Mouse (Mus musculus): Measurements from ENCODE around the gene Dnaja2. TPM values are rescaled to one million over a fixed set of nuclear protein-coding genes. Genes with fewer than 3 reads are reported as not detected.

The Dnaja2 gene
- total and polyA plus RNA-seq, 3 experiments, result 81.1 to 137 (median 105) TPM

GRCm38 (mm10) chr8:85551934-85552333 lies 3.2 kb downstream of the Dnaja2 start:
- ATAC-seq (ENCODE audit: extremely low read depth, insufficient number of reproducible peaks, low FRiP score, poor library complexity, severe bottlenecking), result no peak
- H3K9me3 ChIP-seq (replicated peaks), result no peaks in the 10 kb centered on the region

DNA sequence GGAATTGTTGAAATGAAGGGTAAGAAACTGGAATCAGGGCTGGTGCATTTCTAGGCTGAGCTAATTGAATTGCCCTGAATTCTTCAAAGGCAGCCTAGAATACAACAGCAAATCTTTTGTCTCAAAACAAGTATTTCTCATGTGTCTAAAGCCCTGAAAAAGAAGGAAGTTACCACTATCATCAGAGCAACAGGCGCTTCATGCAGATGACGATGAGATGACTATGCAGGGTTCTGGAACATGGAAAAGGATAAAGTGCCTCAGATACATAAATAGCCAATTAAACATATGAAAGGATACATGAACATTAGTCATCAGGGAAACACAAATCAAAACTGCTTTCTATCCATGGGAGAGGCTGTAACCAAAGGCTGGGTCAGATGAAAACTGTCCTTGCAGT lies 18.8 kb downstream of the Dnaja2 start:
- Histone ChIP-seq H3K27me3 (ENCODE audit: insufficient read depth, low read length) (no peaks in the 10 kb centered on the region), H3K4me3 (ENCODE audit: low read depth, low read length) (no peak overlapping the region), H3K36me3 (replicated peaks) (peaks cover 80% of the 10 kb centered on the region), H3K9me3 (replicated peaks) (no peaks in the 10 kb centered on the region), H3K4me1 (ENCODE audit: insufficient read depth, low read depth, low read length) (peaks cover 22% of the 10 kb centered on the region)
- peak; percentile 77 for ATAC-seq (ENCODE audit: extremely low read depth, insufficient number of reproducible peaks, low FRiP score, poor library complexity, severe bottlenecking)
- peak; percentile 11 for DNase-seq (ENCODE audit: low spot score)
- TF ChIP-seq POLR2AphosphoS5 (IDR thresholded peaks at IDR 0.05; ENCODE audit: insufficient replicate concordance, low read depth, low read length) (no peak), GATA1 (IDR thresholded peaks at IDR 0.05; ENCODE audit: borderline replicate concordance, low read length) (no peak), TAL1 (conservative IDR thresholded peaks at IDR 0.05; ENCODE audit: low read depth, low read length) (peak; percentile 47)

More at GRCm38 (mm10) chr8:85551934-85552333, 3.2 kb downstream of the Dnaja2 start:
- no peak for DNase-seq (ENCODE audit: low spot score)
- Histone ChIP-seq H3K4me3 (ENCODE audit: low read depth, low read length) (no peak overlapping the region; the same call in 1 of the 2 replicates), H3K4me1 (ENCODE audit: insufficient read depth, low read depth, low read length) (peaks cover 45% of the 10 kb centered on the region), H3K27me3 (ENCODE audit: insufficient read depth, low read length) (no peaks in the 10 kb centered on the region), H3K36me3 (replicated peaks) (peaks cover 59% of the 10 kb centered on the region)
- TF ChIP-seq POLR2AphosphoS5 (IDR thresholded peaks at IDR 0.05; ENCODE audit: insufficient replicate concordance, low read depth, low read length) (no peak), GATA2 (IDR thresholded peaks at IDR 0.05; ENCODE audit: borderline replicate concordance, low read depth, low read length) (no peak), GATA1 (IDR thresholded peaks at IDR 0.05; ENCODE audit: borderline replicate concordance, low read length) (no peak), CTCF (IDR thresholded peaks at IDR 0.05; ENCODE audit: low read depth, low read length) (no peak), TAL1 (conservative IDR thresholded peaks at IDR 0.05; ENCODE audit: low read depth, low read length) (no peak)

DNA sequence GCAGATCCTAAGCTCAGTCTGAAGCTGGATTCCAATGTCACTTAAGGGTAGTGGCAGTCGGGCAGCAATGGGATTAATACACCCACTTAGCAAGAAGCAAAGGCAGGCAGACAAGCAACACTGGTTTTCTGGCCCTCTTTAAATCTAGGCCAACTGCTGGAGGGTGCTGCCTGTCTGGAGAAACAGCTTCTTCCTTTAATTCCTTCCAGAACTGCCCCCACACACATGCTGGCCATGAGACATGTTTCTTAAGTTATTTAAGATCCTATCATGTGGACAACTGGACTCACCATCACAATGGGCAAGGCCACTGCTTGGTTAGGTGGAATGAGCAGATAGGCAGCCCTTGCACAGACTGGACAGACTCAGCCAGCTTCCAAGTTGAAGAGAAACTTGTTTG lies 21.0 kb downstream of the Dnaja2 start:
- no peak for TF ChIP-seq POLR2AphosphoS5 (IDR thresholded peaks at IDR 0.05; ENCODE audit: insufficient replicate concordance, low read depth, low read length)
- TF ChIP-seq CTCF (IDR thresholded peaks at IDR 0.05; ENCODE audit: low read depth, low read length), result no peak
- no peak for TF ChIP-seq GATA2 (IDR thresholded peaks at IDR 0.05; ENCODE audit: borderline replicate concordance, low read depth, low read length)
- no peak for TF ChIP-seq GATA1 (IDR thresholded peaks at IDR 0.05; ENCODE audit: borderline replicate concordance, low read length)
- no peak for TF ChIP-seq TAL1 (conservative IDR thresholded peaks at IDR 0.05; ENCODE audit: low read depth, low read length)
- H3K36me3 ChIP-seq (replicated peaks), result peaks cover 62% of the 10 kb centered on the region
- ATAC-seq (ENCODE audit: extremely low read depth, insufficient number of reproducible peaks, low FRiP score, poor library complexity, severe bottlenecking), result no peak
- no peak overlapping the region for H3K4me3 ChIP-seq (ENCODE audit: low read depth, low read length)
- peaks cover 2% of the 10 kb centered on the region; the same call in 1 of the 2 replicates for H3K9me3 ChIP-seq (replicated peaks)
- no peaks in the 10 kb centered on the region for H3K27me3 ChIP-seq (ENCODE audit: insufficient read depth, low read length)
- no peak for DNase-seq (ENCODE audit: low spot score)
- peaks cover 24% of the 10 kb centered on the region for H3K4me1 ChIP-seq (ENCODE audit: insufficient read depth, low read depth, low read length)

- DNase-seq (ENCODE audit: low spot score), result no peak
- no peak for ATAC-seq (ENCODE audit: extremely low read depth, insufficient number of reproducible peaks, low FRiP score, poor library complexity, severe bottlenecking)
- no peaks in the 10 kb centered on the region for H3K27me3 ChIP-seq (ENCODE audit: insufficient read depth, low read length)
- peaks cover 55% of the 10 kb centered on the region for H3K36me3 ChIP-seq (replicated peaks)
- TF ChIP-seq GATA1 (IDR thresholded peaks at IDR 0.05; ENCODE audit: borderline replicate concordance, low read length), result no peak
- no peak for TF ChIP-seq TAL1 (conservative IDR thresholded peaks at IDR 0.05; ENCODE audit: low read depth, low read length)
- no peak for TF ChIP-seq POLR2AphosphoS5 (IDR thresholded peaks at IDR 0.05; ENCODE audit: insufficient replicate concordance, low read depth, low read length)
- TF ChIP-seq CTCF (IDR thresholded peaks at IDR 0.05; ENCODE audit: low read depth, low read length), result no peak
- TF ChIP-seq GATA2 (IDR thresholded peaks at IDR 0.05; ENCODE audit: borderline replicate concordance, low read depth, low read length), result no peak
- H3K4me1 ChIP-seq (ENCODE audit: insufficient read depth, low read depth, low read length), result peaks cover 24% of the 10 kb centered on the region
- H3K4me3 ChIP-seq (ENCODE audit: low read depth, low read length), result no peak overlapping the region
- peaks cover 2% of the 10 kb centered on the region; the same call in 1 of the 2 replicates for H3K9me3 ChIP-seq (replicated peaks)
Measured at GRCm38 (mm10) chr8:85533434-85533833, 21.7 kb downstream of the Dnaja2 start.

DNA sequence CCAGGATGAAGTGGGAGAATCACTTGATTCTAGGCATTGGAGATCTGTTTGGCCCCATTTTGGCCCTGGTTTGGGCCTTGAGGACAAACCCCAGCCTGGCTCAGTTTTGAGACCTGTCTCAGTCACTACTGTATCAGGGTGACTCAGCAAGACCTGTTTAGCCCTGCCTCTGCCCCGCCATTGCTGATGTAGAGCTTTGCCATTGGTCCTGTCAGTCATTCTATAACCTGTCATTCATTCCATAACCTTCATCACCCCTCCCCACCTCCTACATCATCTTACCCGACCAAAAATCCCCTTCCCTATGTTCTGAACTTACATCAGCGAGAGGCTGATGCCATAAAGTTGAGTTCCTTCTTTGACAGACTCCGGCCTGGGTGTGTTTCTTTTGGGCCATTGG lies 22.3 kb downstream of the Dnaja2 start:
- no peak overlapping the region for H3K4me3 ChIP-seq (ENCODE audit: low read depth, low read length)
- ATAC-seq (ENCODE audit: extremely low read depth, insufficient number of reproducible peaks, low FRiP score, poor library complexity, severe bottlenecking), result no peak

GRCm38 (mm10) chr8:85531471-85531870 lies 23.7 kb downstream of the Dnaja2 start:
- DNase-seq (ENCODE audit: low spot score) (no peak), ATAC-seq (ENCODE audit: extremely low read depth, insufficient number of reproducible peaks, low FRiP score, poor library complexity, severe bottlenecking) (peak; percentile 36; the same call in 1 of the 2 replicates)
- no peaks in the 10 kb centered on the region for H3K27me3 ChIP-seq (ENCODE audit: insufficient read depth, low read length)
- H3K36me3 ChIP-seq (replicated peaks), result peaks cover 36% of the 10 kb centered on the region
- TF ChIP-seq POLR2AphosphoS5 (IDR thresholded peaks at IDR 0.05; ENCODE audit: insufficient replicate concordance, low read depth, low read length), result no peak
- TF ChIP-seq CTCF (IDR thresholded peaks at IDR 0.05; ENCODE audit: low read depth, low read length), result no peak
- TF ChIP-seq TAL1 (conservative IDR thresholded peaks at IDR 0.05; ENCODE audit: low read depth, low read length), result no peak
- TF ChIP-seq GATA1 (IDR thresholded peaks at IDR 0.05; ENCODE audit: borderline replicate concordance, low read length), result no peak
- no peak for TF ChIP-seq GATA2 (IDR thresholded peaks at IDR 0.05; ENCODE audit: borderline replicate concordance, low read depth, low read length)
- H3K4me3 ChIP-seq (ENCODE audit: low read depth, low read length), result no peak overlapping the region
- peaks cover 2% of the 10 kb centered on the region; the same call in 1 of the 2 replicates for H3K9me3 ChIP-seq (replicated peaks)
- H3K4me1 ChIP-seq (ENCODE audit: insufficient read depth, low read depth, low read length), result peaks cover 18% of the 10 kb centered on the region

More for the DNA sequence above, 22.3 kb downstream of the Dnaja2 start:
- Histone ChIP-seq H3K27me3 (ENCODE audit: insufficient read depth, low read length) (no peaks in the 10 kb centered on the region), H3K4me1 (ENCODE audit: insufficient read depth, low read depth, low read length) (peaks cover 22% of the 10 kb centered on the region), H3K36me3 (replicated peaks) (peaks cover 49% of the 10 kb centered on the region), H3K9me3 (replicated peaks) (peaks cover 2% of the 10 kb centered on the region; the same call in 1 of the 2 replicates)
- no peak for DNase-seq (ENCODE audit: low spot score)
- TF ChIP-seq GATA2 (IDR thresholded peaks at IDR 0.05; ENCODE audit: borderline replicate concordance, low read depth, low read length) (no peak), TAL1 (conservative IDR thresholded peaks at IDR 0.05; ENCODE audit: low read depth, low read length) (no peak), POLR2AphosphoS5 (IDR thresholded peaks at IDR 0.05; ENCODE audit: insufficient replicate concordance, low read depth, low read length) (no peak), GATA1 (IDR thresholded peaks at IDR 0.05; ENCODE audit: borderline replicate concordance, low read length) (no peak)

All from G1E (cell line).